Mouse (Mus musculus): ENCODE results near the gene Elmsan1.

GRCm38 (mm10) chr12:84217111-84217507 is 1.6 kb downstream of the Elmsan1 start:
- no peak for TF ChIP-seq CTCF (IDR thresholded peaks at IDR 0.05; ENCODE audit: extremely low read depth, insufficient read length, insufficient replicate concordance, low read depth, low read length)
- no peak for TF ChIP-seq POLR2A (IDR thresholded peaks at IDR 0.05; ENCODE audit: low read depth, low read length)
